Mouse (Mus musculus): ENCODE measurements at regions not wholly inside any gene's neighbourhood (a gene's known extent, or its start where the extent isn't known, plus 50 kb on each side); places are given as distances from the start of the nearest gene placed in this dataset.
"Not testable (repeated sequence)": the region's sequence is repeated elsewhere in the genome, so short reads cannot be mapped to it uniquely, and the experiment has no call there.

- 70% methylated on average over 9 of the region's 9 CpGs for WGBS
- ATAC-seq (ENCODE audit: insufficient read depth, low read depth) (no peak), DNase-seq (ENCODE audit: low spot score) (no peak)
Observed at GRCm38 (mm10) chr8:57383746-57384320, 63.0 kb downstream of the Hand2 start.

GRCm38 (mm10) chr8:57387627-57388026, 66.8 kb downstream of the Hand2 start:
- H3K4me1 ChIP-seq (ENCODE audit: control insufficient read depth, insufficient read depth): 0 out of 2 replicates have a peak, but pooled peaks cover 2% of the 10 kb centered on the region
- 88% methylated on average over 5 of the region's 5 CpGs for WGBS
- no peaks in the 10 kb centered on the region for H3K9me3 ChIP-seq (replicated peaks; ENCODE audit: control insufficient read depth, low read length)
- no peaks in the 10 kb centered on the region for H3K27me3 ChIP-seq (ENCODE audit: control insufficient read depth, insufficient read depth, low read length)
- H3K4me2 ChIP-seq (ENCODE audit: low read depth, low read length): no peak overlapping the region
- H3K27ac ChIP-seq (ENCODE audit: low read depth): no peak overlapping the region
- H3K9ac ChIP-seq (replicated peaks; ENCODE audit: low read depth, low read length): no peak overlapping the region
- no peaks in the 10 kb centered on the region for H3K36me3 ChIP-seq (replicated peaks; ENCODE audit: control insufficient read depth, insufficient read depth, low read length)
- no peak overlapping the region for H3K4me3 ChIP-seq (ENCODE audit: low read depth, low read length)
- TF ChIP-seq EP300 (IDR thresholded peaks at IDR 0.05; ENCODE audit: low read depth) (no peak), CTCF (IDR thresholded peaks at IDR 0.05; ENCODE audit: low read depth) (no peak)
- DNase-seq (ENCODE audit: low spot score) (no peak), ATAC-seq (ENCODE audit: insufficient read depth, low read depth) (no peak)

More at GRCm38 (mm10) chr8:57383746-57384320, 63.0 kb downstream of the Hand2 start:
- Histone ChIP-seq H3K9ac (replicated peaks; ENCODE audit: low read depth, low read length) (no peak overlapping the region), H3K4me1 (ENCODE audit: control insufficient read depth, insufficient read depth) (0 out of 2 replicates have a peak, but pooled peaks cover 2% of the 10 kb centered on the region), H3K9me3 (replicated peaks; ENCODE audit: control insufficient read depth, low read length) (no peaks in the 10 kb centered on the region), H3K27ac (ENCODE audit: low read depth) (no peak overlapping the region), H3K4me2 (ENCODE audit: low read depth, low read length) (no peak overlapping the region), H3K36me3 (replicated peaks; ENCODE audit: control insufficient read depth, insufficient read depth, low read length) (no peaks in the 10 kb centered on the region), H3K4me3 (ENCODE audit: low read depth, low read length) (no peak overlapping the region), H3K27me3 (ENCODE audit: control insufficient read depth, insufficient read depth, low read length) (no peaks in the 10 kb centered on the region)
- no peak for TF ChIP-seq EP300 (IDR thresholded peaks at IDR 0.05; ENCODE audit: low read depth)

GRCm38 (mm10) chr8:57388579-57388978, 67.1 kb upstream of the Scrg1 start:
- 52% methylated on average over 4 of the region's 4 CpGs for WGBS
- DNase-seq (ENCODE audit: low spot score): no peak
- no peak for ATAC-seq (ENCODE audit: insufficient read depth, low read depth)

GRCm38 (mm10) chr8:57397999-57398635, 57.6 kb upstream of the Scrg1 start:
- H3K9me3 ChIP-seq (replicated peaks; ENCODE audit: control insufficient read depth, low read length): no peaks in the 10 kb centered on the region
- H3K27me3 ChIP-seq (ENCODE audit: control insufficient read depth, insufficient read depth, low read length): no peaks in the 10 kb centered on the region
- TF ChIP-seq CTCF (IDR thresholded peaks at IDR 0.05; ENCODE audit: low read depth) (no peak), EP300 (IDR thresholded peaks at IDR 0.05; ENCODE audit: low read depth) (peak; percentile 35; the same call in 1 of the 2 replicates)
- H3K9ac ChIP-seq (replicated peaks; ENCODE audit: low read depth, low read length): no peak overlapping the region
- no peak overlapping the region for H3K4me2 ChIP-seq (ENCODE audit: low read depth, low read length)
- peaks cover 30% of the 10 kb centered on the region for H3K4me1 ChIP-seq (ENCODE audit: control insufficient read depth, insufficient read depth)
- peak overlapping the region; percentile 85 for H3K27ac ChIP-seq (ENCODE audit: low read depth)
- H3K4me3 ChIP-seq (ENCODE audit: low read depth, low read length): no peak overlapping the region
- no peaks in the 10 kb centered on the region for H3K36me3 ChIP-seq (replicated peaks; ENCODE audit: control insufficient read depth, insufficient read depth, low read length)
- peak; percentile 75 for DNase-seq (ENCODE audit: low spot score)
- peak; percentile 75 for ATAC-seq (ENCODE audit: insufficient read depth, low read depth)
- WGBS: 25% methylated on average over 3 of the region's 3 CpGs

More at GRCm38 (mm10) chr8:57388579-57388978, 67.1 kb upstream of the Scrg1 start:
- no peak for TF ChIP-seq CTCF (IDR thresholded peaks at IDR 0.05; ENCODE audit: low read depth)
- Histone ChIP-seq H3K9ac (replicated peaks; ENCODE audit: low read depth, low read length) (no peak overlapping the region), H3K27ac (ENCODE audit: low read depth) (no peak overlapping the region), H3K4me1 (ENCODE audit: control insufficient read depth, insufficient read depth) (0 out of 2 replicates have a peak, but pooled peaks cover 2% of the 10 kb centered on the region), H3K4me2 (ENCODE audit: low read depth, low read length) (no peak overlapping the region), H3K4me3 (ENCODE audit: low read depth, low read length) (no peak overlapping the region), H3K9me3 (replicated peaks; ENCODE audit: control insufficient read depth, low read length) (no peaks in the 10 kb centered on the region), H3K27me3 (ENCODE audit: control insufficient read depth, insufficient read depth, low read length) (no peaks in the 10 kb centered on the region), H3K36me3 (replicated peaks; ENCODE audit: control insufficient read depth, insufficient read depth, low read length) (no peaks in the 10 kb centered on the region)

- not testable (repeated sequence) for H3K9ac ChIP-seq (replicated peaks; ENCODE audit: low read depth, low read length); H3K9me3 ChIP-seq (replicated peaks; ENCODE audit: control insufficient read depth, low read length); DNase-seq (ENCODE audit: low spot score); H3K36me3 ChIP-seq (replicated peaks; ENCODE audit: control insufficient read depth, insufficient read depth, low read length); H3K4me2 ChIP-seq (ENCODE audit: low read depth, low read length); H3K27me3 ChIP-seq (ENCODE audit: control insufficient read depth, insufficient read depth, low read length); ATAC-seq (ENCODE audit: insufficient read depth, low read depth); H3K4me3 ChIP-seq (ENCODE audit: low read depth, low read length)
- Histone ChIP-seq H3K4me1 (ENCODE audit: control insufficient read depth, insufficient read depth) (peaks cover 30% of the 10 kb centered on the region), H3K27ac (ENCODE audit: low read depth) (peak overlapping the region; percentile 92)
Observed at GRCm38 (mm10) chr8:57400171-57400570, 55.6 kb upstream of the Scrg1 start.

All from heart, postnatal 0 days (tissue).